Mouse (Mus musculus) MEL (cell line): Measurements from ENCODE around the gene Wnt2b. TPM values are rescaled to one million over a fixed set of nuclear protein-coding genes. Genes with fewer than 3 reads are reported as not detected.

Experiments
- DNase-seq: peaks from one replicate; pipeline ENCODE4 v3.0.0; 2011; ENCODE audit warnings: low read depth, low spot score
- H3K27ac ChIP-seq: 2 replicates; pipeline ENCODE4 v1.5.1; 2012; ENCODE audit warnings: low read depth, mild to moderate bottlenecking, control low read depth, low read length, moderate library complexity; ENCODE audit not compliant: control insufficient read depth
- H3K27me3 ChIP-seq, 2 experiments: fragments of 150-350 bp in 1 of 2; sonication (generic) in 1 of 2; 2 replicates each; pipeline ENCODE4 v1.6.1; 2012; ENCODE audit warnings: low read length in 2 of 2, mild to moderate bottlenecking in 2 of 2, improper control_type of control experiment in 1 of 2, moderate library complexity in 1 of 2; ENCODE audit not compliant: insufficient read depth in 2 of 2, control insufficient read depth in 1 of 2
- H3K36me3 ChIP-seq, 2 experiments: 2 replicates each; pipeline ENCODE4 v1.6.1; 2012 to 2014; ENCODE audit warnings: low read length in 2 of 2, improper control_type of control experiment in 1 of 2, inconsistent platforms in 1 of 2, mild to moderate bottlenecking in 1 of 2; ENCODE audit not compliant: insufficient read depth in 2 of 2, control insufficient read depth in 1 of 2
- H3K4me1 ChIP-seq, 2 experiments: fragments of 150-350 bp in 1 of 2; sonication (generic) in 1 of 2; 2 replicates each; pipeline ENCODE4 v1.6.1; 2012; ENCODE audit warnings: low read length in 2 of 2, improper control_type of control experiment in 1 of 2, mild to moderate bottlenecking in 1 of 2; ENCODE audit not compliant: insufficient read depth in 2 of 2, control insufficient read depth in 1 of 2
- H3K4me3 ChIP-seq, 2 experiments: fragments of 150-350 bp in 1 of 2; sonication (generic) in 1 of 2; 2 replicates each; pipeline ENCODE4 v1.5.1; 2012; ENCODE audit warnings: low read depth in 2 of 2, low read length in 2 of 2, mild to moderate bottlenecking in 2 of 2, moderate library complexity in 2 of 2, control low read depth in 1 of 2, improper control_type of control experiment in 1 of 2; ENCODE audit not compliant: control insufficient read depth in 1 of 2, insufficient read depth in 1 of 2
- H3K79me2 ChIP-seq: 2 replicates; pipeline ENCODE4 v1.6.1; 2012; ENCODE audit warnings: mild to moderate bottlenecking, low read length, moderate library complexity; ENCODE audit not compliant: control insufficient read depth, poor library complexity, insufficient read depth
- H3K9ac ChIP-seq: 2 replicates; pipeline ENCODE4 v1.6.1; 2012; ENCODE audit warnings: low read depth, mild to moderate bottlenecking, control low read depth, low read length, moderate library complexity; ENCODE audit not compliant: control insufficient read depth, poor library complexity, severe bottlenecking
- H3K9me3 ChIP-seq: fragments of 150-350 bp; sonication (generic); replicated peaks from 2 replicates; pipeline ENCODE4 v1.6.1; 2012; ENCODE audit warnings: mild to moderate bottlenecking, low read length, improper control_type of control experiment, moderate library complexity; ENCODE audit not compliant: insufficient read depth
- BHLHE40 ChIP-seq: IDR thresholded peaks from 2 replicates; pipeline ENCODE4 v1.6.1; 2012; ENCODE audit warnings: low read depth, mild to moderate bottlenecking, inconsistent platforms, low read length, improper control_type of control experiment, borderline replicate concordance
- CHD1 ChIP-seq: IDR thresholded peaks from 2 replicates; pipeline ENCODE4 v1.6.1; 2012; ENCODE audit warnings: low read depth, mild to moderate bottlenecking, inconsistent platforms, low read length, improper control_type of control experiment
- CTCF ChIP-seq, 3 experiments: IDR thresholded peaks in 2 of 3; conservative IDR thresholded peaks in 1 of 3; 2 replicates each; pipeline ENCODE4 v1.5.1; 2011 to 2012; ENCODE audit warnings: low read length in 3 of 3, low read depth in 2 of 3, mild to moderate bottlenecking in 2 of 3, improper control_type of control experiment in 1 of 3, inconsistent platforms in 1 of 3, mixed read lengths in 1 of 3, moderate library complexity in 1 of 3; ENCODE audit not compliant: control insufficient read depth in 1 of 3, insufficient read depth in 1 of 3, poor library complexity in 1 of 3, severe bottlenecking in 1 of 3
- E2F4 ChIP-seq: IDR thresholded peaks from 2 replicates; pipeline ENCODE4 v1.6.1; 2011; ENCODE audit warnings: low read depth, low read length, improper control_type of control experiment, borderline replicate concordance
- ELF1 ChIP-seq: IDR thresholded peaks from 2 replicates; pipeline ENCODE4 v1.6.1; 2014; ENCODE audit warnings: low read depth, mild to moderate bottlenecking, inconsistent platforms, low read length, improper control_type of control experiment, moderate library complexity
- ETS1 ChIP-seq: IDR thresholded peaks from 2 replicates; pipeline ENCODE4 v1.6.1; 2012; ENCODE audit warnings: low read depth, mild to moderate bottlenecking, inconsistent platforms, low read length, improper control_type of control experiment, moderate library complexity
- GATA1 ChIP-seq: IDR thresholded peaks from 2 replicates; pipeline ENCODE4 v1.6.1; 2011; ENCODE audit warnings: low read depth, low read length, improper control_type of control experiment
- HCFC1 ChIP-seq: IDR thresholded peaks from 2 replicates; pipeline ENCODE4 v1.6.1; 2012; ENCODE audit warnings: low read depth, mild to moderate bottlenecking, inconsistent platforms, low read length, improper control_type of control experiment, moderate library complexity
- KAT2A ChIP-seq: conservative IDR thresholded peaks from 2 replicates; pipeline ENCODE4 v1.6.1; 2012; ENCODE audit warnings: low read depth, low read length, improper control_type of control experiment, inconsistent platforms
- MAX ChIP-seq: IDR thresholded peaks from 2 replicates; pipeline ENCODE4 v1.6.1; 2011; ENCODE audit warnings: low read length, improper control_type of control experiment
- MAZ ChIP-seq: IDR thresholded peaks from 2 replicates; pipeline ENCODE4 v1.6.1; 2012; ENCODE audit warnings: low read depth, mild to moderate bottlenecking, inconsistent platforms, low read length, improper control_type of control experiment
- MEF2A ChIP-seq: IDR thresholded peaks from 2 replicates; pipeline ENCODE4 v1.6.1; 2014; ENCODE audit warnings: low read depth, mild to moderate bottlenecking, inconsistent platforms, low read length, improper control_type of control experiment; ENCODE audit not compliant: poor library complexity, insufficient replicate concordance, severe bottlenecking; ENCODE audit errors: extremely low read depth
- NELFE ChIP-seq: IDR thresholded peaks from 2 replicates; pipeline ENCODE4 v1.6.1; 2011; ENCODE audit warnings: low read depth, low read length, improper control_type of control experiment
- NRF1 ChIP-seq: IDR thresholded peaks from 2 replicates; pipeline ENCODE4 v1.6.1; 2014; ENCODE audit warnings: low read depth, mild to moderate bottlenecking, inconsistent platforms, low read length, improper control_type of control experiment, moderate library complexity; ENCODE audit not compliant: poor library complexity, insufficient read depth, severe bottlenecking
- POLR2AphosphoS2 ChIP-seq: IDR thresholded peaks from 2 replicates; pipeline ENCODE4 v1.6.1; 2011; ENCODE audit warnings: low read length, improper control_type of control experiment
- POLR2AphosphoS5 ChIP-seq: IDR thresholded peaks from 2 replicates; pipeline ENCODE4 v1.6.1; 2012; ENCODE audit warnings: low read depth, borderline replicate concordance, mild to moderate bottlenecking, inconsistent platforms, low read length, moderate library complexity, mixed read lengths
- RCOR1 ChIP-seq: IDR thresholded peaks from 2 replicates; pipeline ENCODE4 v1.6.1; 2012; ENCODE audit warnings: low read depth, mild to moderate bottlenecking, inconsistent platforms, low read length, improper control_type of control experiment
- SMC3 ChIP-seq: IDR thresholded peaks from 2 replicates; pipeline ENCODE4 v1.6.1; 2011; ENCODE audit warnings: low read depth, low read length, improper control_type of control experiment
- USF2 ChIP-seq, 2 experiments: IDR thresholded peaks; 2 replicates each; pipeline ENCODE4 v1.6.1; 2011 to 2012; ENCODE audit warnings: improper control_type of control experiment in 2 of 2, low read length in 2 of 2, borderline replicate concordance in 1 of 2, inconsistent platforms in 1 of 2, low read depth in 1 of 2, mild to moderate bottlenecking in 1 of 2; ENCODE audit not compliant: insufficient read depth in 1 of 2
- ZMIZ1 ChIP-seq: IDR thresholded peaks from 2 replicates; pipeline ENCODE4 v1.6.1; 2012; ENCODE audit warnings: low read depth, mild to moderate bottlenecking, inconsistent platforms, low read length, improper control_type of control experiment, moderate library complexity
- ZNF384 ChIP-seq: IDR thresholded peaks from 2 replicates; pipeline ENCODE4 v1.6.1; 2012; ENCODE audit warnings: low read depth, mild to moderate bottlenecking, inconsistent platforms, low read length, improper control_type of control experiment
- polyA plus RNA-seq, 2 experiments: library from polyadenylated mRNA; stranded (reverse) in 1 of 2; unstranded in 1 of 2; fragments of >175 nt in 1 of 2; fragments of >200 nt in 1 of 2; gene quantifications; 2 replicates each; pipeline versions ENCODE4 v1.2.1 to v1.2.4; 2012; ENCODE audit warnings: low replicate concordance in 2 of 2, low read depth in 1 of 2; ENCODE audit not compliant: insufficient read length in 2 of 2, insufficient read depth in 1 of 2, missing spikeins in 1 of 2
- total RNA-seq: library from RNA; depleted of rRNA; stranded (reverse); fragments of 300-350 nt; gene quantifications from 2 replicates; pipeline ENCODE4 v1.2.3, GENCODE M21; 2012

The Wnt2b gene
- total and polyA plus RNA-seq, 3 experiments, result 0.31 TPM; not detected in 2

GRCm38 (mm10) chr3:104991703-104992102 is 30.0 kb upstream of the Wnt2b start (continued):
- TF ChIP-seq ETS1, result no peak
- TF ChIP-seq USF2 (IDR thresholded peaks at IDR 0.05; ENCODE audit: borderline replicate concordance in 1 of 2, insufficient read depth in 1 of 2, low read depth in 1 of 2, low read length in 2 of 2), result no peak
- no peak for TF ChIP-seq POLR2AphosphoS5
- TF ChIP-seq MAZ, result no peak

- Histone ChIP-seq H3K9ac (no peak overlapping the region), H3K36me3 (no peaks in the 10 kb centered on the region), H3K4me1 (no peaks in the 10 kb centered on the region), H3K79me2 (no peaks in the 10 kb centered on the region), H3K4me3 (no peak overlapping the region), H3K27me3 (peaks cover 1 to 4% of the 10 kb centered on the region in 2 experiments; a peak in 3 of 4 replicates), H3K27ac (no peak overlapping the region), H3K9me3 (no peaks in the 10 kb centered on the region)
- TF ChIP-seq CHD1, result no peak
- TF ChIP-seq USF2 (IDR thresholded peaks at IDR 0.05; ENCODE audit: borderline replicate concordance in 1 of 2, insufficient read depth in 1 of 2, low read depth in 1 of 2, low read length in 2 of 2), result no peak
- TF ChIP-seq ZNF384, result no peak
- TF ChIP-seq BHLHE40, result no peak
- no peak for TF ChIP-seq MAX
- no peak for TF ChIP-seq ZMIZ1
- no peak for TF ChIP-seq ELF1
- no peak for TF ChIP-seq NELFE
- no peak for TF ChIP-seq POLR2AphosphoS2
- no peak for TF ChIP-seq E2F4
- no peak for TF ChIP-seq HCFC1
- no peak for TF ChIP-seq KAT2A
- no peak for TF ChIP-seq ETS1
- DNase-seq, result no peak
Measured at GRCm38 (mm10) chr3:104987884-104988283, 26.2 kb upstream of the Wnt2b start.

- no peak for DNase-seq
- Histone ChIP-seq H3K27ac (no peak overlapping the region), H3K9me3 (no peaks in the 10 kb centered on the region), H3K27me3 (peaks cover 1 to 6% of the 10 kb centered on the region in 2 experiments; a peak in 2 of 4 replicates), H3K4me3 (no peak overlapping the region), H3K79me2 (no peaks in the 10 kb centered on the region), H3K4me1 (no peaks in the 10 kb centered on the region), H3K36me3 (no peaks in the 10 kb centered on the region), H3K9ac (no peak overlapping the region)
- TF ChIP-seq SMC3 (no peak), GATA1 (no peak), KAT2A (no peak), MEF2A (no peak), E2F4 (no peak), MAZ (no peak), NELFE (no peak), CHD1 (no peak), CTCF (IDR thresholded peaks at IDR 0.05 in 2 of 3, conservative IDR thresholded peaks at IDR 0.05 in 1 of 3; ENCODE audit: control insufficient read depth in 1 of 3, insufficient read depth in 1 of 3, low read depth in 2 of 3, low read length in 3 of 3, poor library complexity in 1 of 3, severe bottlenecking in 1 of 3) (no peak), RCOR1 (no peak), NRF1 (no peak)
Measured at GRCm38 (mm10) chr3:104979735-104980134, 18.0 kb upstream of the Wnt2b start.
